Mouse (Mus musculus): Measurements from ENCODE around the gene Magi1.

Gene Magi1

GRCm38 (mm10) chr6:94257831-94258173, 25.9 kb downstream of the Magi1 start:
- in situ Hi-C loops (cut with MboI): no loop called here

GRCm38 (mm10) chr6:94256982-94257830, 26.5 kb downstream of the Magi1 start:
- in situ Hi-C loops (cut with MboI): no loop called here

- in situ Hi-C loops (cut with MboI): no loop called here
These were observed 29.8 kb downstream of the Magi1 start for GRCm38 (mm10) chr6:94253943-94254342.

GRCm38 (mm10) chr6:94251358-94251945, 32.3 kb downstream of the Magi1 start:
- in situ Hi-C loops (cut with MboI): no loop called here

- in situ Hi-C loops (cut with MboI): no loop called here
These were observed 34.4 kb downstream of the Magi1 start for GRCm38 (mm10) chr6:94249286-94249790.

GRCm38 (mm10) chr6:94241251-94241650, 42.5 kb downstream of the Magi1 start:
- in situ Hi-C loops (cut with MboI): no loop called here

GRCm38 (mm10) chr6:94238643-94239042, 45.1 kb downstream of the Magi1 start:
- in situ Hi-C loops (cut with MboI): no loop called here

GRCm38 (mm10) chr6:94236899-94237298, 46.8 kb downstream of the Magi1 start:
- in situ Hi-C loops (cut with MboI): no loop called here

- in situ Hi-C loops (cut with MboI): no loop called here
These were observed 51.4 kb downstream of the Magi1 start for GRCm38 (mm10) chr6:94232243-94232785.

GRCm38 (mm10) chr6:94231831-94232230, 51.9 kb downstream of the Magi1 start:
- in situ Hi-C loops (cut with MboI): no loop called here

GRCm38 (mm10) chr6:94231367-94231766, 52.4 kb downstream of the Magi1 start:
- in situ Hi-C loops (cut with MboI): no loop called here

GRCm38 (mm10) chr6:94230918-94231317, 52.8 kb downstream of the Magi1 start:
- in situ Hi-C loops (cut with MboI): no loop called here

GRCm38 (mm10) chr6:94230129-94230528, 53.6 kb downstream of the Magi1 start:
- in situ Hi-C loops (cut with MboI): no loop called here

- in situ Hi-C loops (cut with MboI): no loop called here
These were observed 57.5 kb downstream of the Magi1 start for GRCm38 (mm10) chr6:94226262-94226661.

GRCm38 (mm10) chr6:94225832-94226231, 57.9 kb downstream of the Magi1 start:
- in situ Hi-C loops (cut with MboI): no loop called here

- in situ Hi-C loops (cut with MboI): no loop called here
These were observed 58.6 kb downstream of the Magi1 start for GRCm38 (mm10) chr6:94225091-94225490.

GRCm38 (mm10) chr6:94222253-94222652, 61.5 kb downstream of the Magi1 start:
- in situ Hi-C loops (cut with MboI): no loop called here

- in situ Hi-C loops (cut with MboI): no loop called here
These were observed 62.0 kb downstream of the Magi1 start for GRCm38 (mm10) chr6:94221750-94222149.

- in situ Hi-C loops (cut with MboI): no loop called here
These were observed 65.6 kb downstream of the Magi1 start for GRCm38 (mm10) chr6:94218076-94218475.

- in situ Hi-C loops (cut with MboI): no loop called here
These were observed 67.9 kb downstream of the Magi1 start for GRCm38 (mm10) chr6:94215834-94216233.

GRCm38 (mm10) chr6:94214895-94215538, 68.7 kb downstream of the Magi1 start:
- in situ Hi-C loops (cut with MboI): no loop called here

GRCm38 (mm10) chr6:94205926-94206325, 77.8 kb downstream of the Magi1 start:
- in situ Hi-C loops (cut with MboI): no loop called here
